Mouse (Mus musculus): Measurements from ENCODE around the gene Vps54.
A peak's percentile ranks its signal among the peaks of the same experiment; 100 is the strongest.
"Not testable (repeated sequence)": the region's sequence is repeated elsewhere in the genome, so short reads cannot be mapped to it uniquely, and the experiment has no call there.

The Vps54 gene

GRCm38 (mm10) chr11:21239021-21239661, at the start of gene Vps54:
Vps54 (plus strand) TSS chr11:21239281.
- peak; percentile 75 for DNase-seq

GRCm38 (mm10) chr11:21191821-21192220, 47.3 kb upstream of the Vps54 start:
- DNase-seq = not testable (repeated sequence)

- no peak for DNase-seq
These were observed 44.2 kb upstream of the Vps54 start for GRCm38 (mm10) chr11:21194851-21195250.

- no peak for DNase-seq
These were observed 30.0 kb upstream of the Vps54 start for GRCm38 (mm10) chr11:21209046-21209445.

GRCm38 (mm10) chr11:21209701-21210100, 29.4 kb upstream of the Vps54 start:
- DNase-seq = not testable (repeated sequence)

- DNase-seq = no peak
These were observed 21.7 kb upstream of the Vps54 start for GRCm38 (mm10) chr11:21217419-21217818.

GRCm38 (mm10) chr11:21219281-21219680, 19.8 kb upstream of the Vps54 start:
- DNase-seq = no peak

GRCm38 (mm10) chr11:21219851-21220587, 19.1 kb upstream of the Vps54 start:
- no peak for DNase-seq

- DNase-seq = no peak
These were observed 18.3 kb upstream of the Vps54 start for GRCm38 (mm10) chr11:21220754-21221153.

- no peak for DNase-seq
These were observed 17.7 kb upstream of the Vps54 start for GRCm38 (mm10) chr11:21221396-21221795.

GRCm38 (mm10) chr11:21222606-21223207, 16.4 kb upstream of the Vps54 start:
- DNase-seq = no peak

- no peak for DNase-seq
These were observed 15.5 kb upstream of the Vps54 start for GRCm38 (mm10) chr11:21223539-21223938.

GRCm38 (mm10) chr11:21224041-21224440, 15.0 kb upstream of the Vps54 start:
- DNase-seq = no peak

GRCm38 (mm10) chr11:21224446-21224845, 14.6 kb upstream of the Vps54 start:
- no peak for DNase-seq

GRCm38 (mm10) chr11:21224983-21225382, 14.1 kb upstream of the Vps54 start:
- no peak for DNase-seq

- DNase-seq = no peak
These were observed 3.7 kb upstream of the Vps54 start for GRCm38 (mm10) chr11:21235381-21235780.

GRCm38 (mm10) chr11:21235821-21236220, 3.3 kb upstream of the Vps54 start:
- DNase-seq = no peak

GRCm38 (mm10) chr11:21236996-21237395, 2.1 kb upstream of the Vps54 start:
- no peak for DNase-seq

GRCm38 (mm10) chr11:21237474-21238278, 1.4 kb upstream of the Vps54 start:
- DNase-seq = no peak

- peak; percentile 69 for DNase-seq
These were observed 631 bp upstream of the Vps54 start for GRCm38 (mm10) chr11:21238279-21239020.

- DNase-seq = no peak
These were observed 855 bp downstream of the Vps54 start for GRCm38 (mm10) chr11:21239763-21240509.

GRCm38 (mm10) chr11:21241351-21241750, 2.3 kb downstream of the Vps54 start:
- no peak for DNase-seq

All from thymus, postnatal 25 days (tissue).